Mouse (Mus musculus) T-helper 17 cell (primary cell): ENCODE data around the gene Slc38a10.

ENCODE experiments used
- in situ Hi-C, 2 experiments: fragments of 300-600 bp; cut with MboI, MseI; formaldehyde crosslinking; loops; 1 replicate in 1 of 2; 2 replicates in 1 of 2; pipeline ENCODE4 v1.15.1; 2025; ENCODE audit warnings: high pct_unique_total_duplicates in 2 of 2

Slc38a10 gene

GRCm38 (mm10) chr11:120060634-120061033 lies 90.5 kb downstream of the Slc38a10 start:
- in situ Hi-C loops = no loop called here

- in situ Hi-C loops = no loop called here
Measured at GRCm38 (mm10) chr11:120055953-120056732, 95.0 kb downstream of the Slc38a10 start.
